Mouse (Mus musculus) left cerebral cortex, adult 2 months (tissue): ENCODE results near the gene Hoxc10. TPM values are rescaled to one million over a fixed set of nuclear protein-coding genes. Genes with fewer than 3 reads are reported as not detected.

ENCODE experiments used
- DNase-seq, 2 experiments: peaks; one replicate each; pipeline ENCODE4 v3.0.0; 2021 to 2022; ENCODE audit warnings: low spot score in 2 of 2, mixed read lengths in 1 of 2; ENCODE audit errors: extremely low spot score in 1 of 2
- H3K27ac ChIP-seq: fragments of 200-600 bp; 2 replicates; pipeline ENCODE4 v1.8.1; 2022
- H3K4me3 ChIP-seq: fragments of 200-600 bp; 2 replicates; pipeline ENCODE4 v1.8.1; 2022
- CTCF ChIP-seq: fragments of 200-600 bp; IDR thresholded peaks from 2 replicates; pipeline ENCODE4 v1.8.1; 2022; ENCODE audit warnings: antibody characterized with exemption, mild to moderate bottlenecking, moderate library complexity
- intact Hi-C: fragments of 180-260 bp; cut with DNase I; formaldehyde crosslinking; loops from one replicate; pipeline ENCODE4 v1.15.1; 2025
- total RNA-seq, 2 experiments: library from RNA; stranded (reverse); gene quantifications; 2 replicates each; pipeline ENCODE4 v1.2.3; 2021

Hoxc10 gene
- total RNA-seq, 2 experiments from 2014 or later, result not detected

DNA sequence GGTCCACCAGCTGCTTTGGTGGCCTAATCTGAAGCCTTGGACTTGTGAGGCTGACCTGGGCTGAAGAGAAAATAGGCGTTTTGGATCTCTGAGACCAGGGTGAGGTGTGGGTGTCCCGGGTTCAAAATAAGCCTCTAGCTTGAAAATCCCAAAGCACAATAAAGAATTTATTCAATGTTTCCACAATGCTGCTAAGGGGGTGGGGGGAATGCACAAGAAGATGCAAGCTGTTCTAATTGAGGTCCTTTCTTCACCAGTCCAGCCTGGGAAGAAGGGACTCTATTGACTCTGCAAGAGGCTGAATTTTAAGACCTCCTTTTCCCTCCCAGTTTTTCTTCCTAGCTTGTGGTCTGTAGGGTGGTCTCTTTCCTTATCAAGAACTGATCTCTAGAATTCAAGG, 15.7 kb upstream of the Hoxc10 start:
- no peak for DNase-seq
- Histone ChIP-seq H3K4me3 (no peak overlapping the region), H3K27ac (no peak overlapping the region)
- intact Hi-C loops, result no loop called here
- TF ChIP-seq CTCF, result no peak

DNA sequence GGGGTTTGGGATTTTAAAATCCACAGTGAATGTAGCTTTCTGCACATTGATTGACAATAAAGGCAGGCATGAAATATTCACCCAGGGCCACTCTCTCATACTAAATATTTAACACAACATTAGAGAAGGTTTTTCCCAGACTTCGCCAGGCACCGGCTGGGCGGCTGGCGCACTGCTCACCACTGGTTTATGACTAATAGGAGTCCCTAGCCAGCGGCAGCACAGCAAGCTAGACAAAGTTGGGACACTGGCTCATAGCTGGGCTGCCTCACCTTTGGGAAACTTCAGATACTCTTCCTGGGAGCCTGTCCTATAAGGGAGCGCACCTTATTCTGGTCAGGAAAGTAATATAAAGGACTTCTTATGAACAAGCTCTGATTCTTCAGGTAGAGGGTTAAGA, 13.0 kb upstream of the Hoxc10 start:
- intact Hi-C loops, result no loop called here
- DNase-seq, result no peak
- H3K27ac ChIP-seq, result no peak overlapping the region
- no peak overlapping the region for H3K4me3 ChIP-seq
- no peak for TF ChIP-seq CTCF

DNA sequence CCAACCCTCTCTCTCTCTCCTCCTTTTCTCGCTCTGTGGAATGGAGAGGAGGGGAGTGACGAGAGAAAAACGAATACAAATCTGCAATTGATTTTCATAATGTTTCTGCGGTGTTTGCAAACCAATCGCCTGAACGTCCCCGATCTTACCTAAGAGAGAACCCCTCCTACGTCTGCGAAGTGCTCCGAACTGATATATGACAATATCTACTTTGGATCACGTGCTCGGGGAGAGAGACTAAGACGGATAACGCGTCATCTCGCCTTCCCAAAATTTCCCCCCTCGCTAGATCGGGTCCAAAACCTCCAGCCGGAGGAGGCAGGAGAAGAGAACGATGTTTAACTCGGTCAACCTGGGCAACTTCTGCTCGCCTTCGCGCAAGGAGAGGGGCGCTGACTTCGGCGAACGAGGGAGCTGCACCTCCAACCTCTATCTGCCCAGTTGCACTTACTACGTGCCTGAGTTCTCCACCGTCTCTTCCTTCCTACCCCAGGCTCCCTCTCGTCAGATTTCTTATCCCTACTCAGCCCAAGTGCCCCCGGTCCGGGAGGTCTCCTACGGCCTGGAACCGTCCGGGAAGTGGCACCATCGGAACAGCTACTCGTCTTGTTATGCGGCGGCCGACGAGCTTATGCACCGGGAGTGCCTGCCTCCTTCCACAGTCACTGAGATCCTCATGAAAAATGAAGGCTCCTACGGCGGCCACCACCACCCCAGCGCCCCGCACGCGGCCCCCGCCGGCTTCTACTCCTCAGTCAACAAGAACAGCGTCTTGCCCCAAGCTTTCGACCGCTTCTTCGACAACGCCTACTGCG, 12.2 kb upstream of the Hoxc10 start, which contains the start of gene Hoxc11:
TSS of gene Hoxc11 (plus strand) at position 236 of the 815 bp plus-strand sequence.
- TF ChIP-seq CTCF, result no peak
- no peak for DNase-seq
- H3K4me3 ChIP-seq, result no peak within 1 kb of the TSS
- H3K27ac ChIP-seq, result no peak within 1 kb of the TSS
- intact Hi-C loops, result no loop called here

DNA sequence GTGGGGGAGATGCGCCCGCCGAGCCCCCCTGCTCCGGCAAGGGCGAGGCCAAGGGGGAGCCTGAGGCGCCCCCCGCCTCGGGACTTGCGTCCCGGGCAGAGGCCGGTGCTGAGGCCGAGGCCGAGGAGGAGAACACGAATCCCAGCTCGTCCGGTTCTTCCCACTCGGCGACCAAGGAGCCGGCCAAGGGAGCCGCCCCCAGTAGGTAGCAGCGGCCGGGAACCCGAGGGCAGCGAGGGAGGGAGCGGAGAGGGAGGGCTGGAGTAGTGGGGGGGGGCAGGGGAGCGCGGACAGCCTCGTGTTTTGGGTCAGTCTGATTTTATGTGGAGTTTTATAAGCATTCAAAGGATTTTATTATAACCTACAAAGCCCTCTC, 11.6 kb upstream of the Hoxc10 start:
- no peak overlapping the region for H3K27ac ChIP-seq
- H3K4me3 ChIP-seq, result no peak overlapping the region
- intact Hi-C loops, result no loop called here
- no peak for DNase-seq
- TF ChIP-seq CTCF, result no peak

DNA sequence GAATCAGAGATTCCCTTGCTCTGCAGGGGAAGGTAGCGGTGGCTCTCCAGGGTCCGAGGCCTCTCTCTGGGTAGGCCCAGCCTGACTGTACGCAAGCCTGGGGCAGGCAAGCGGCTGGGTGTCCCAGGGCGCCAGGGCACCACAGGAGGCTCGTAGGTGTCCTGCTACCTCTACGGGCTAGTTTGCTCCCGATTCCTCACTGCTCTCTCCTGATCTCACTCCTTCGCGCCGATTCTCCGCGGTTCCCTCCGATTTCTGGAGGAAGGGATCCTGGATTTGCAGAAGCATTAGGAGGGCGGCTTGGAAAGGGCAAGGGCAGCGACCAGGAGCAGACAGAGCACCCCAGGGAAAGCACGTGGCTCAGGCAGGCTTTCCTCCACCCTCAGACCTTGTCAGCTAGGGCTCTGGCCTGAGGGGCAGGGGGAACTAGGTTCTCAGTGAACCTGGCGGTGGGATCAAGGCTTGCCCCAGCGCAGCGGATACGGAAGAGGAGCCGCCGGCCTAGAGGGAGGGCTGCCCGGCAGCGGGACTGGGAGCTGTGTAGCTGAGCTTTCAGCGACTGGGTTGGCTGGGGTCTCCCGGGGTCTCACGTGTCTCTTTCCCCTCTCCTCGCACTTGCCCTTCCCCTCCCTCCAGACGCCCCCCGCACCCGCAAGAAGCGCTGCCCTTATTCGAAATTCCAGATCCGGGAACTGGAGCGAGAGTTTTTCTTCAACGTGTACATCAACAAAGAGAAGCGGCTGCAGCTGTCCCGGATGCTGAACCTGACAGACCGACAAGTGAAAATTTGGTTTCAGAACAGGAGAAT, 10.6 kb upstream of the Hoxc10 start:
- intact Hi-C loops, result no loop called here
- TF ChIP-seq CTCF, result no peak
- Histone ChIP-seq H3K27ac (no peak overlapping the region), H3K4me3 (no peak overlapping the region)
- no peak for DNase-seq

DNA sequence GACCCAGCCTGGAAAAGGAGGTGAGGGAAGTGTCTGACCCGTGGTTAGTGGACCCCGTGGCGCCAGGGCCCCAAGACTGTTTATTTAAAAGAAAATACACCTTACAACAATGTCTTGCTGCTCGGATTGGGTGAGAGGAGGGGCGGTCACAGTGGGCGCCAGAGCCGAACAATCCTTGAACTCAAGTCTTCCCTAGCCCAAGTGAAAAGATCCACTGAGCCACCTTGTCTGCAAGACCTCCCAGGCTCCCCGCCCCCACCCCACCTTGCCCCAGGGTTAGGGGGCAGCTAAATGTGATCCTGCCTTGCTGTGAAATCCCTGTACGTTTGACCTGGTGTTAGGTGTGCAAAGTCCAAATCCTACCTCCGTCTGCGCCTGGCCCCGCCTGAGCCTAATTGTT, 9.7 kb upstream of the Hoxc10 start:
- H3K27ac ChIP-seq, result no peak overlapping the region
- no peak overlapping the region for H3K4me3 ChIP-seq
- intact Hi-C loops, result no loop called here
- DNase-seq, result no peak
- no peak for TF ChIP-seq CTCF

DNA sequence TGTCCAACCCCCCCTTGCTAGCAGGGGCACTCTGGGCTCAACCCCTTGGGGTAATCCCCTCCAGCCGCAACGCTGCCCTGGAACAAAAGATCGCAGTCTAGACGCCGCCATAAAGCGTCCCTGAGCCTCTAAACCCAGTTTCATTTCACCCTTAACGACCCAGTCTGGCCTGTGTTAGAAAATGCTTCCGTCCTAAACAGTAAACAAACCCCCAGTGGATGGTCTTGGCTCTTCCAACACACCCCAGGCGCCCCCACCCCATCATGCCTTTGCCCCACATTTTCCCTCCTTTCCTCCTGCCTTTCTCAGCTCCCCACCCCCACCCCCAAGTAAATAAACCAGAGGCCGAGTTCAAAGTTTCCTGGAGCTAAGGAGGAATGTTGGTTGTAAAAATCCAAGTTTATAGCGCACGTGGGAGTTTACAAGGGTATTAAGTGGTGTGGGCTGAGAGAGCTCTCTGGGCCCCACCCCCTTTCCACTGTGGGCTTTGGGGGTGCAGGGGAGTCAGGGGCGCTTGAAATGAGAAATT, 6.9 kb upstream of the Hoxc10 start:
- no peak overlapping the region for H3K27ac ChIP-seq
- no peak for DNase-seq
- H3K4me3 ChIP-seq, result no peak overlapping the region
- intact Hi-C loops, result loop anchor here (5.0 kb wide), 1 partner anchor 103 kb away; no protein-coding TSS in a partner anchor
- no peak for TF ChIP-seq CTCF

DNA sequence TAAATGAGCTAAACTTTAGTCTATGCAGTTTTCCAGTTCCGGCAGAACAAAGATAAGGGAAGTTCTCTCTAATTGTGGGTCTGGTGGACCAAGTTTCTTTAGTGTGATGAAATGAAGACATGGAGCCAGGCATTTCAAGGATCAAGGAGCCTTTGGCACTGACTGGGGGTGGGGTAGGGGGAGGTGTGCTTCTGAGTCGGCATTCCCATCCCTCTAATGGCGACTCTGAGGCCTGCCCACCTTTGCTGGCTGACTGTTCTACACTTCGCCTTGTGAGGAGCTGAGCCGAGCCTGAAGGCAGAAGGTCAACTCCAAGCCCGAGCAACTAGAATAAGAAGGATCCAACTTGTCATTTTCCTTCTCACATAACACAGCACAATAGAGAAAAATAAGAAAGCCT, 4.9 kb upstream of the Hoxc10 start:
- no peak overlapping the region for H3K4me3 ChIP-seq
- no peak for TF ChIP-seq CTCF
- no peak overlapping the region for H3K27ac ChIP-seq
- DNase-seq, result no peak
- intact Hi-C loops, result loop anchor here (5.0 kb wide), 1 partner anchor 101 kb away; no protein-coding TSS in a partner anchor

DNA sequence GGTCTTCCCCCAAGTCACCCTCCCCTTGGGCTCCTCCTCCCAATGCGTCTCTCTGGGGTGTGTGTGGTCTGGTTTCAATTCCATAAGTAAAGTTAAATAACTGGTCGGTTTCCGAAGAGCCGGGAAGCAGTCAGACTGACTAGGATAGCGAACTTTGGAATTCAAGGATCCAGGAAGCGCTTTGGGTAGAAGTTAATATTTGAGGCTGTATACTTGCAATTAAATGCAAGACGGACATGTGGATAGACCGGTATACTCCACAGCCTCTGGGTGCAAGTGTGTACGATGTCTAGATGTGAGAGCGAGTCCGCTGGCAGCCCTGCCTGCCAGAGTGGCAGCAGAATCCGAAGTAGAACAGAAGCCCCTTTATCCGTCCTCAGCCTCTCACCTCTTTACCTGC, 4.1 kb upstream of the Hoxc10 start:
- intact Hi-C loops, result loop anchor here (5.0 kb wide), 1 partner anchor 100 kb away; no protein-coding TSS in a partner anchor
- no peak for TF ChIP-seq CTCF
- no peak for DNase-seq
- Histone ChIP-seq H3K4me3 (no peak overlapping the region), H3K27ac (no peak overlapping the region)

DNA sequence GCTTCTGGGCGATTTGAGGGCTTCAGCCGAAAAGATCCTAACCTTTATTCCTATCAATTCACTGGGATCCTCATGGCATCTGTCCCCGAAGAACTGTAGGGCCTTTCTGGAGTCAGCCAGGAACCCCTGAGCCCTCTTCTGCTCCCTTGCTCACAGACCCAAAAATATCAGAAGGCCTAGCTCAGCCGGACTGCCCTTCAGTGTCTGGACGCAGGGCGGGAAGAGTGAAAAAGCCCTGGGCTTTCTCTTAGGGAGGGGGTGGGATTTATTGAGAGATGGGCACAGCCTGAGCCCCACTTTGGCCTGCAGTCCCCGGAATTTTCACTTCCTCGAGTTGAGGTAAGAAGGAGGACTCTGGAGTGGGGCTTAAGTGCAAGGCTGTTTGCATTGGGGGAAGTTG, 3.3 kb upstream of the Hoxc10 start:
- DNase-seq, result no peak
- Histone ChIP-seq H3K27ac (no peak overlapping the region), H3K4me3 (no peak overlapping the region)
- no peak for TF ChIP-seq CTCF
- intact Hi-C loops, result loop anchor here (5.0 kb wide), 1 partner anchor 99 kb away; no protein-coding TSS in a partner anchor

DNA sequence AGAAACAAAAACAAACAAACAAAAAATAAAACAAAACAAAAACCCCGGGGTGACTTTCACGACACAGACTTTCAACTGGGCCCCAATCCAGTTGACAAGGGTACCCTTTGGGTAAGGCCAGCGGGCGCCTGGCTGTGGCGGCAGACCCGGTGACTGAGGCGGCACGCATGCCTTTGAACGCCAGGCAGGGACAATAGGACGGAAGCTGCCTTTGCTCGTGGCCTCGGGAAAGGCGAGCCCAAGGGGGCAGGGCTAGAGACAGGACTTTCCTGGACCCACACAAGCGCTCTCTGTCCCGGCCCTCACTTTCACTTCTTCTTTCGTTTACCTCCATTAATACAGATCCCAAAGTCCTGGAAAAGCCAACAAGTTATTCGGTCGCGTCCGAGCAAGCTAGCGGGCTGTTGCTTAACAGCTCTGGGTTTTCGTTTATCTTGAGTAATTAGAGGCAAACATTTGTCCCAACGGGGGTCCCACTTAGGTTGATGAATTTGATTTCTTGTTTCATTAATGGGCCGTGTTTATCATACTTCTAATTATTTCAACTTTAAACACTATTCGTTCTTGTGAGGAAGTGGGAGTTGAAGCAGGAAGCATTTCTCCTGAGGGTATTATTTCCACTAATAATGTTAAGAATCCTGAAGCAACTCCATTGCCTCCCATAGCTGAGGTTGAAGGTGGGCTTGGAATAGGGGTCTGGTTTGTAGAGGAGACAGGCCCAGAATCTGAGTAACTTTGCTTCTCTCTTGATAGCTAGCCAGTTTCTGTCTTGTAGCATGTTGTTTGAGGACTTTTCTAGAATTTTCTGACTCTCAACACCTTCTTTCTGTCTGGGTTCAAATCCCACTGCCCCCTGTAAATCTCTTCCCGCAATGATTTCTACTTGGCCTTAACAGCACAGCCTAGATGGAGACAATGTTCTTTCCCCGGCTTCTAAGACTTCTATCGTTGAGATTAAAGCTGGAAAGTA, 2.6 kb upstream of the Hoxc10 start:
- TF ChIP-seq CTCF, result no peak
- intact Hi-C loops, result loop anchor here (5.0 kb wide), 1 partner anchor 98 kb away; no protein-coding TSS in a partner anchor
- no peak overlapping the region for H3K4me3 ChIP-seq
- H3K27ac ChIP-seq, result no peak overlapping the region
- DNase-seq, result no peak
